Mouse (Mus musculus): ENCODE results near the gene Aup1. TPM values are rescaled to one million over a fixed set of nuclear protein-coding genes. Genes with fewer than 3 reads are reported as not detected.

Gene Aup1
- polyA plus RNA-seq, 1 experiment from 2014 or later: 244 TPM

- no peaks in the 10 kb centered on the region for H3K9me3 ChIP-seq (ENCODE audit: low read length)
- peaks cover 4% of the 10 kb centered on the region; the same call in 1 of the 2 replicates for H3K4me1 ChIP-seq (ENCODE audit: insufficient read depth, low read length)
- 92% methylated on average over 4 of the region's 4 CpGs for WGBS
- H3K9ac ChIP-seq (replicated peaks; ENCODE audit: low read length): no peak overlapping the region
- H3K27me3 ChIP-seq (ENCODE audit: insufficient read depth, low read length): no peaks in the 10 kb centered on the region
- H3K36me3 ChIP-seq (ENCODE audit: insufficient read depth, low read length): no peaks in the 10 kb centered on the region
- H3K4me2 ChIP-seq (replicated peaks; ENCODE audit: low read depth, low read length): no peak overlapping the region
- H3K27ac ChIP-seq (ENCODE audit: low read length): no peak overlapping the region
- ATAC-seq (ENCODE audit: low FRiP score, low TSS enrichment): no peak
- H3K4me3 ChIP-seq (ENCODE audit: low read length): no peak overlapping the region
These were observed 29.1 kb upstream of the Aup1 start for GRCm38 (mm10) chr6:83025221-83025620.

GRCm38 (mm10) chr6:83027293-83027692 is 27.0 kb upstream of the Aup1 start:
- peaks cover 8% of the 10 kb centered on the region; the same call in 1 of the 2 replicates for H3K27me3 ChIP-seq (ENCODE audit: insufficient read depth, low read length)
- no peak for ATAC-seq (ENCODE audit: low FRiP score, low TSS enrichment)
- peaks cover 9% of the 10 kb centered on the region for H3K4me1 ChIP-seq (ENCODE audit: insufficient read depth, low read length)

DNA sequence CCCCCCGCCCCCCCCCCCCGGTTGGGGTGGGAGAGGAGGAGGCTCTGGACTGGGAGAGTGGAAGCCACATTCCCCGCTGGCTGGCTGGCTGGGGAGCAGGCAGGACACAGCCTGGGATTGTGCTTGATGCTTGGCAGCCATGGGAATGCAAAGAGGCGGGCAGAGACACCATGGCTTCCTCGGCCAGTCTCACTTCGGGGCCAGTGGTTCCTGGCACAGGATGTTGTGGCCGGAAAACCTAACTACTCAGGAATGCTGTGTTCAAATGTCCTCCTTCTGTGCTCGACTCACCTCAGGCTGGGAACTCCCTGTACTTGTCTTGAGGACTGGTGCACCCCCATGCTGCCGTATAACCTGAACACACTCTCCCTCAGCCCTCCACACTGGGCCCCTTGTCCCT is 26.6 kb upstream of the Aup1 start:
- WGBS: 49% methylated on average over 7 of the region's 9 CpGs

More at GRCm38 (mm10) chr6:83027293-83027692, 27.0 kb upstream of the Aup1 start:
- Histone ChIP-seq H3K4me3 (ENCODE audit: low read length) (no peak overlapping the region), H3K4me2 (replicated peaks; ENCODE audit: low read depth, low read length) (no peak overlapping the region), H3K36me3 (ENCODE audit: insufficient read depth, low read length) (no peaks in the 10 kb centered on the region), H3K9ac (replicated peaks; ENCODE audit: low read length) (no peak overlapping the region), H3K9me3 (ENCODE audit: low read length) (no peaks in the 10 kb centered on the region), H3K27ac (ENCODE audit: low read length) (no peak overlapping the region)
- WGBS: 73% methylated on average over 8 of the region's 8 CpGs

GRCm38 (mm10) chr6:83029777-83030176 is 24.5 kb upstream of the Aup1 start:
- H3K4me1 ChIP-seq (ENCODE audit: insufficient read depth, low read length): peaks cover 15% of the 10 kb centered on the region

More for the DNA sequence above, 26.6 kb upstream of the Aup1 start:
- no peak overlapping the region for H3K4me3 ChIP-seq (ENCODE audit: low read length)
- ATAC-seq (ENCODE audit: low FRiP score, low TSS enrichment): no peak
- no peak overlapping the region for H3K4me2 ChIP-seq (replicated peaks; ENCODE audit: low read depth, low read length)
- H3K36me3 ChIP-seq (ENCODE audit: insufficient read depth, low read length): no peaks in the 10 kb centered on the region
- H3K9ac ChIP-seq (replicated peaks; ENCODE audit: low read length): no peak overlapping the region
- peaks cover 13% of the 10 kb centered on the region for H3K4me1 ChIP-seq (ENCODE audit: insufficient read depth, low read length)
- H3K27me3 ChIP-seq (ENCODE audit: insufficient read depth, low read length): peaks cover 8% of the 10 kb centered on the region; the same call in 1 of the 2 replicates
- no peak overlapping the region for H3K27ac ChIP-seq (ENCODE audit: low read length)
- H3K9me3 ChIP-seq (ENCODE audit: low read length): no peaks in the 10 kb centered on the region

DNA sequence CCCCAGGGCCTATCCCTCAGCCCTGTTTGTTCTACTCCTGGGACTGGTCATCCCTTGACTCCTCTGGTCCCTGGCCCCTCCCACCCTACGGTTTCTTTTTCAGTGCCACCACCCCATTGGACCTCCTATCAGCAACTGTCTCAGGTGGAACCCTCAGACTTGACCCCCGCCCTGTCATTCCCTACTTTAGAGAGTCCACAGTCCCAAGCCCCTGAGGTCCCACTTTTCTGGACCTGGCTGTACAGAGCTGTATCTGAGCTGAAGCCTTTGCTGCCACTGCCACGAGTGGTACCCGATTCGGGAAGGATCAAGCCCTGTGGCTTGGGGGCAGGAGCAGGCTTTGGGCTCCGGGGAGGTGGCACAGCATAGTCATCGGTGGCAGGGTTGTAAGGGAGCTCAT is 23.2 kb upstream of the Aup1 start:
- 76% methylated on average over 7 of the region's 7 CpGs for WGBS
- H3K4me1 ChIP-seq (ENCODE audit: insufficient read depth, low read length): peaks cover 25% of the 10 kb centered on the region
- no peak overlapping the region for H3K27ac ChIP-seq (ENCODE audit: low read length)
- H3K4me2 ChIP-seq (replicated peaks; ENCODE audit: low read depth, low read length): no peak overlapping the region
- H3K9me3 ChIP-seq (ENCODE audit: low read length): no peaks in the 10 kb centered on the region
- H3K4me3 ChIP-seq (ENCODE audit: low read length): no peak overlapping the region
- H3K9ac ChIP-seq (replicated peaks; ENCODE audit: low read length): no peak overlapping the region
- no peaks in the 10 kb centered on the region for H3K36me3 ChIP-seq (ENCODE audit: insufficient read depth, low read length)
- no peak for ATAC-seq (ENCODE audit: low FRiP score, low TSS enrichment)
- peaks cover 8% of the 10 kb centered on the region; the same call in 1 of the 2 replicates for H3K27me3 ChIP-seq (ENCODE audit: insufficient read depth, low read length)

More at GRCm38 (mm10) chr6:83029777-83030176, 24.5 kb upstream of the Aup1 start:
- Histone ChIP-seq H3K4me3 (ENCODE audit: low read length) (no peak overlapping the region), H3K9ac (replicated peaks; ENCODE audit: low read length) (no peak overlapping the region), H3K27ac (ENCODE audit: low read length) (no peak overlapping the region), H3K9me3 (ENCODE audit: low read length) (no peaks in the 10 kb centered on the region), H3K36me3 (ENCODE audit: insufficient read depth, low read length) (no peaks in the 10 kb centered on the region), H3K27me3 (ENCODE audit: insufficient read depth, low read length) (peaks cover 8% of the 10 kb centered on the region; the same call in 1 of the 2 replicates), H3K4me2 (replicated peaks; ENCODE audit: low read depth, low read length) (no peak overlapping the region)
- no peak for ATAC-seq (ENCODE audit: low FRiP score, low TSS enrichment)
- WGBS: 36% methylated on average over 10 of the region's 10 CpGs

DNA sequence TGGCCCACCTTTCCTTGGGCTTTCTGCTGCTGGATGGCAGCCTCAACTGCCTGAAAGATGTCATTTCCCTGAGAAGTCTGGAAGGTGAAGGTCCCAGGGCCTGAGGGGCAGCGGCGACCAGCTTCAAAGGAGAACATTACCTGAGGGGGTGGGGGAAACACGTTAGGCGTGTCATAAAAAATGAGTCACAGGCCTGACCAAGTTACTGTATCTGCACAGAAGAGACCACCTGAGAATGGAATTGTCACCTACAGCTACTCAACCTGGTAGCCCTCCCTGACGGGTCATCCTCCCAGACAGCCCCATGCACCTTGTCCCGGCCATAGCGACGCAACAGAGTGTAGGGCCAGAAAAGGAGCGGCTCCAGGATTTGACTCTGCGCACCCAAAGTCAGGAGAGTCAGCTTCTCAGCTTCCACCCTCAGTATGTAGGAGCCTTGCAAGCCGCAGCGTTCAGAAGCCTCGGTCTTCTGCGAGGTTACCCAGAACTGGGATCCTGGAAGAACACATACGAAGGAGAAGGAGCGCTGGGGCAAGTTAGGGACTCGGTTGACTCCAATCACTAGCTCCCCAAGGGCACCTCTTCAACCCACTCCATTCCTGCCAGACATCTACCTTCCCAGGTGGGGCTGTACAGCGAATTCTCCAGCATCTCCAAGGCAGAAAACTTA is 22.3 kb upstream of the Aup1 start:
- 37% methylated on average over 18 of the region's 18 CpGs for WGBS
- Histone ChIP-seq H3K27me3 (ENCODE audit: insufficient read depth, low read length) (peaks cover 8% of the 10 kb centered on the region; the same call in 1 of the 2 replicates), H3K4me2 (replicated peaks; ENCODE audit: low read depth, low read length) (peak overlapping the region; percentile 87), H3K9me3 (ENCODE audit: low read length) (no peaks in the 10 kb centered on the region), H3K4me1 (ENCODE audit: insufficient read depth, low read length) (peaks cover 25% of the 10 kb centered on the region), H3K9ac (replicated peaks; ENCODE audit: low read length) (peak overlapping the region; percentile 75), H3K4me3 (ENCODE audit: low read length) (peak overlapping the region; percentile 71), H3K27ac (ENCODE audit: low read length) (no peak overlapping the region), H3K36me3 (ENCODE audit: insufficient read depth, low read length) (no peaks in the 10 kb centered on the region)
- no peak for ATAC-seq (ENCODE audit: low FRiP score, low TSS enrichment)

DNA sequence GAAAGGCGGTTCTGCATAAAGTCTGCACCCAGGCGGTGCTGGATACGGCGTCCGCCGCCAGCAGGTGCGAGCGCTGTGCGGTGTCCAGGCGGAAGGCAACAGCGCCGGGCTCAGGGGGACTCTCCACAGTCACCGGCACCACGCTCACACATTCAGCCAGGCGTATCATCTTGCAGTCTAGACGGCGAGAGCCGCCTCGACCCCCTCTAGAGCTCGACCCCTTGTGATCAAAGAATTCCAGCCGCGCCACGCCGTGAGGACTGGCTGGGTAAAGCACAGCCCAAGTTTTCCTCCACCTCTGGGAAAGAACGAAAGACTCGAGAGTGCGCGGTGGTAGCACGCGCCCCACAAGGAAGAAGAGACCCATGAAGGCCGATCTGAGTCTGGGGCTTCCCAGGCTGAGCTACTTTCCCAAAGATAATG is 21.5 kb upstream of the Aup1 start:
- H3K4me1 ChIP-seq (ENCODE audit: insufficient read depth, low read length): peaks cover 25% of the 10 kb centered on the region
- H3K4me2 ChIP-seq (replicated peaks; ENCODE audit: low read depth, low read length): peak overlapping the region; percentile 87
- peak; percentile 52 for ATAC-seq (ENCODE audit: low FRiP score, low TSS enrichment)
- no peaks in the 10 kb centered on the region for H3K36me3 ChIP-seq (ENCODE audit: insufficient read depth, low read length)
- peaks cover 8% of the 10 kb centered on the region; the same call in 1 of the 2 replicates for H3K27me3 ChIP-seq (ENCODE audit: insufficient read depth, low read length)
- WGBS: under 1% methylated on average over 31 of the region's 31 CpGs
- H3K4me3 ChIP-seq (ENCODE audit: low read length): peak overlapping the region; percentile 71
- peak overlapping the region; percentile 94 for H3K27ac ChIP-seq (ENCODE audit: low read length)
- H3K9me3 ChIP-seq (ENCODE audit: low read length): no peaks in the 10 kb centered on the region
- H3K9ac ChIP-seq (replicated peaks; ENCODE audit: low read length): peak overlapping the region; percentile 75

DNA sequence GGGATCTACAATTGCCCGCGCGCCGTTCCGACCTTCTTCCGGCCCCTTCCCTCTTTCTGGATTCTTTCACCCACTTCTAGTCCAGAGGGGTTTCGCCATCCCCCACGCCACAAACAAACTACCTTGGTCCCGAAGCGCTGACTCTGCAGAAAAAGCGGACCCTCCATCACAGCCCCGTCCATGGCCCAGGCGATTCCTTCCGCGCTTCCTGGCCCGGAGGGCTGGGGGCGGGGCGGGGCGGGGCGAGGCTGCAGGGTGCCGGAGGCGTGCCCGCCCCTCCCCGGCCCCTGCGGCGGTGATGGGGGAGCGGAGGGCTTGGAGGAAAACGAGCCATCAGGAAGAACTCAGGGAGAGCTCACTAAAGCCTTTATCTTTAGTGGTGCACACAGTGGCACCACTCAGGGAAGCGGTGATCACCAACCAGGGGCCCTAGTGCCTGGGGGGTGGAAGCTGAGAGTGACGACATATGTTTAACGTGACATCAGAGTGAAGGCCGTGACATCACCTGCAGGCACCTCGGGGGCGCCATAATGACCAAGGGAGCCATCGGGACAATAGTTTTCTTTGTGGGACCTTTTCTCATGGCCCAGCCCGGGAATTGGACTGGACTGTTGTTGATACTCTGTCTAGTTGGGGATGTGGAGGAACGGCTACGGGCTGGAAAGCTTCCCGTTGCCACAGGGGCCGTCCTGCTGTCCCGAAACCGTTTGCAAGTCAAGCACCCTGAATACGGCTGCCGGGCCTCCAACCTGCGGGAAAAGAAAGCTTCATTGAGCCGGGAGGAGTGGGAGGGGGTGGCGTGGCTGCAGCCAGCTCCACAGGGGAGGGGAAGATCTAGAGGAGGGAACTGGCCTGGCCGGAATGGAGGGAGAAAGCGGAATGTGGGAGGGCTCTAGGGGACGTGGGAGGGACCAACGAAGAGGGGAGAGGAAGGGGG is 20.8 kb upstream of the Aup1 start, which contains the start of the genes Dok1 and Loxl3:
Gene Dok1 (minus strand): TSS at position 223 of the 937 bp plus-strand sequence.
Gene Loxl3 (plus strand): TSS at position 925 of the 937 bp plus-strand sequence.
- H3K36me3 ChIP-seq (ENCODE audit: insufficient read depth, low read length): no peaks in the 10 kb centered on the region
- H3K27ac ChIP-seq (ENCODE audit: low read length): peak within 1 kb of the TSS; percentile 94
- no peaks in the 10 kb centered on the region for H3K9me3 ChIP-seq (ENCODE audit: low read length)
- under 1% methylated on average over 50 of the region's 51 CpGs for WGBS
- ATAC-seq (ENCODE audit: low FRiP score, low TSS enrichment): peak; percentile 86
- H3K4me1 ChIP-seq (ENCODE audit: insufficient read depth, low read length): peaks cover 29% of the 10 kb centered on the region
- peak within 1 kb of the TSS; percentile 87 for H3K4me2 ChIP-seq (replicated peaks; ENCODE audit: low read depth, low read length)
- peaks cover 8% of the 10 kb centered on the region; the same call in 1 of the 2 replicates for H3K27me3 ChIP-seq (ENCODE audit: insufficient read depth, low read length)
- H3K4me3 ChIP-seq (ENCODE audit: low read length): peak within 1 kb of the TSS; percentile 71
- peak within 1 kb of the TSS; percentile 75 for H3K9ac ChIP-seq (replicated peaks; ENCODE audit: low read length)

GRCm38 (mm10) chr6:83034463-83035055 is 19.8 kb upstream of the Aup1 start:
- Histone ChIP-seq H3K27me3 (ENCODE audit: insufficient read depth, low read length) (peaks cover 8% of the 10 kb centered on the region; the same call in 1 of the 2 replicates), H3K27ac (ENCODE audit: low read length) (peak overlapping the region; percentile 94), H3K36me3 (ENCODE audit: insufficient read depth, low read length) (no peaks in the 10 kb centered on the region), H3K4me1 (ENCODE audit: insufficient read depth, low read length) (peaks cover 33% of the 10 kb centered on the region), H3K9me3 (ENCODE audit: low read length) (no peaks in the 10 kb centered on the region), H3K9ac (replicated peaks; ENCODE audit: low read length) (peak overlapping the region; percentile 75), H3K4me3 (ENCODE audit: low read length) (peak overlapping the region; percentile 71), H3K4me2 (replicated peaks; ENCODE audit: low read depth, low read length) (peak overlapping the region; percentile 87)
- peak; percentile 10; the same call in 1 of the 2 replicates for ATAC-seq (ENCODE audit: low FRiP score, low TSS enrichment)
- WGBS: 23% methylated on average over 5 of the region's 5 CpGs
